Mouse (Mus musculus) kidney, adult 18-20 months (tissue): ENCODE data around the gene Rsad2.

ENCODE experiments used
- DNase-seq: peaks from one replicate; pipeline ENCODE4 v3.0.0; 2021

Rsad2 gene

DNA sequence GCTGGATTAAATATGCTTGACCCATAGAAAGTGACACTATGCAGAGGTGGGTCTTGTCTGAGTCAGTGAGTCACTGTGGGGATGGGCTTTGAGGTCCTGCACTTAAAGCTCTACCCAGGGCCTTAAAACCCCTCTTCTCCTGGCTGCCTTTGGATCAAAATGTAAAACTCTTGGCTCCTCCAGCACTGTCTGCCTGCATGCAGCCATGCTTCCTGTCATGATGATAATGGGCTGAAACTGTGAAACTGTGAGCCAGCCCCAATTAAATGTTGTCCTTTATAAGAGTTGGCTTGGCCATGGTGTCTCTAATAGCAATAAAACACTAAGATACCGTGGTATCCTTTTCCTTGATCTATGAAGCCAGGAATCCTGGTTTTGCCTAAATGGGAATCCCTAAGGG, 55.0 kb downstream of the Rsad2 start:
- DNase-seq, result no peak

- no peak for DNase-seq
These were observed 55.5 kb downstream of the Rsad2 start for GRCm38 (mm10) chr12:26400762-26401161.

GRCm38 (mm10) chr12:26399391-26399790, 56.9 kb downstream of the Rsad2 start:
- no peak for DNase-seq

DNA sequence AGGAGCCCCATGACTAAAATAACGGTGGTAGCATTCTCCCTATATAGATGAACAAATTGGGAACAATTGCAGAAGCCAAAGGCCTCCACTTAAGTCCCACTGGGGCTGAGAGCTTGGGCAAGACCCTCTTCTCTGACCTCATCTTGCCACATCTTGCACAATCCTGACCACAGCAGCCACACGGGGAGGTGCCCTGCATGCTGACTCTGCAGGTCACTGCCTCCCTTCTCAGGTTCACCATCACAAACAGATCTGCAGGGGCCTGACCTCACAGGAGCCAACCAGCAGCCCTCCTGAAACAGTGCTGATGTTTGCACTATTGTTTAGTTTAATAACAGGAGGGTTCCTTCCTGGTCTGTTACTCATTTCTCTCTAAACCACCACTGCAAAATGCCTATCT, 57.7 kb downstream of the Rsad2 start:
- no peak for DNase-seq

- no peak for DNase-seq
These were observed 61.5 kb downstream of the Rsad2 start for GRCm38 (mm10) chr12:26394485-26395470.

DNA sequence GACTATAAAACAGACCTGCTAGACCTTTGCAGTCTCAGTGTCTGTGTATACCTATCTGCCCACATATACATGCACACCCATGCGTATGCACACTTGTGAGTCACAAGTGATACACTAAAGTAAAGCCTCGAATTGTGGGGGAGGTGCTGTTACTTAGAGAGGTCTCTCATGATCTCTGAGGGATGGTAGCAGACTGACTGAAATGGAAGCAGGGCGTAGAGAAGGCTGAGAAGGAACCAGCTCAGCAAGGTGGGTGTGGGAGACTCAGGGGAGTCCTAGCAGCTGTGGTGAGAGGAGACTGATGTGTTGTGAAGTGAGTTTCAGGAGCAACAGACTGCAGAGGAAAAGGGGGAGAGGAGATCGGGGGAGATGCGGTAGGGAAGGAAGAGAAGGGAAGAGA, 63.0 kb downstream of the Rsad2 start:
- DNase-seq, result no peak
